Mouse (Mus musculus) MN1 (cell line): ENCODE data around the gene Ciita.
A peak's percentile ranks its signal among the peaks of the same experiment; 100 is the strongest.

Experiments used
- DNase-seq: peaks from one replicate; pipeline ENCODE4 v3.0.0-alpha.2; 2016; ENCODE audit warnings: low spot score

Gene Ciita

GRCm38 (mm10) chr16:10518030-10518429 is 38.2 kb downstream of the Ciita start:
- DNase-seq = no peak

GRCm38 (mm10) chr16:10520908-10521614 is 41.2 kb downstream of the Ciita start:
- peak; percentile 75 for DNase-seq

DNA sequence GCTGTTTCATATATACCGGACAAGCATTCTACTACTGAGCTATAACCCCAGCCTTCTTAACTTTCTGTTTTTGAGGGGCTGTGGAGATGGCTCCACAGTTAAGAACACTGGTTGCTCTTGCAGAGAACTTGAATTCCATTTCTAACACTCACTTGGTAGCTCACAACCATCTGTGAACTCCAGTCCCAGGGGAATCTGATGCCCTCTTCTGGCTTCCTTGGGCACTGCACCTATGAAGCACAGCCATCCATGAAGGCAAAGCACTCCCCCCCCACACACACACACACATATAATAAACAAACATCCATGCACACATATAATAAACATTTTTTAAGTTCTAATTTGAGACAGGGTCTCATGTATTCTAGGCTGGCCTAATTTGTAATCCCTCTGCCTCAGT is 43.0 kb downstream of the Ciita start:
- peak; percentile 39 for DNase-seq

- no peak for DNase-seq
Measured at GRCm38 (mm10) chr16:10523650-10524049, 43.8 kb downstream of the Ciita start.

DNA sequence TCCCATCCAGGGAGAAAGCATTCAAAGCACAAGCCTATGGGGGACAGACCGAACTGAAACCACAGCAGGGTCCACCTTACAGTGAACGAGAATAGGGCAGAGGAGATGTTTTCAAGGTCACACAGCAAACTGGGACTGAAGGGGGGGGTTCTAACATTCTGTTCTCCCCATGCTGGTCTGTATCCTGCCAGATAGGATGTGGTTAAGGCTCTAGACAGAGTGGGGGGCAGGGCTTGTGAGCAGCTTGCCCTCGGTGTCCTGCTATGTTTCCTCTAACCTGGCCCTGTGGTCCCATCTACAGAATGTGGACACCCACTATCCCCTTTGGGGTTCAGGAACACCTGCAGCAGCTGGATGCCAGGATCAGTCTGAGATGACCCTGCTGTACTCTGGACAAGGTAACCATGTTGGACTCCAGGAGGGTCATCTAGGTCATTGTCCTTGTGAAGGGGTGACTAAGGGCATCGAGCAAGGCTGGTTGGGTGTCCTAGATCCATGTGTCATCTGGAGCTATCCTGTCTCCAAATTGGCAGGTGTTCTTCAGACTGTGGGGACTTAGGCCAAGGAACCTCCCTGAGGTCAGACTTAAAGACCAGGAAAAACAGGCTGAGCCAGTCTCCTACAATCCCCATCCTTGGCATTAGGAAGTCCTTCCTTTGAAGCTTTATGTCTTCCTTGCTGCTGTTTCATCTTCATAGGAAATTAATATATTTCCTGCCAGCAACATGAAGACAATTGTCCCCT is 45.2 kb downstream of the Ciita start:
- DNase-seq = no peak

- no peak for DNase-seq
Measured at GRCm38 (mm10) chr16:10525610-10525980, 45.7 kb downstream of the Ciita start.

DNA sequence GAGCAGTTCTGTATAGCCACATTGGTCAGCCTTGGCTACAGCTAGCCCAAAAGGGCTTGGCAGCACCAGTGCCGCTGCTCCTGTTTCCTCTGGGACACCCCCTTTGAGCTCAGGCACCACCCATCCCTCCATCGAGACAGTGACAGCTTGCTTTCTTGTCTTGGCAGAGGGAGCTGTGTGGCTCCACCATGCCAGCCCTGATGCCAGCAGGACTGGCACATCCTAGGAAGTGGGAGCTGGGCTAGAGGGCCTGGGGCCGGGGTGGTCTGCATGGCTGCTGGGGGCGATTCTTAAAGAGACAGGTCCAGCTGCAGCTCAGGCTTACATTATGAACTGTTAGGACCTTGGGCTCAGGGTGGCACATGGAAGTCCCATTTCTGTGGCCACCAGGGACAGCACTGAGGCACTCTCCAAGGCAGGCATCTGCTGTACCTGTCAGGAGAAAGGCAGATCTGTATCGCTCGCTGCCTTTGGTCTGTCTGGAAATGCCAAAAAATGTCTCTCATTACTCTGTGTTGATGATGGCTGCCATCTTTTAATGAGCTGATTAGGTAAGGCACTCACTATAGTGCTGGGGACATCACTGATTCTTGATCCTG is 47.3 kb downstream of the Ciita start:
- no peak for DNase-seq

DNA sequence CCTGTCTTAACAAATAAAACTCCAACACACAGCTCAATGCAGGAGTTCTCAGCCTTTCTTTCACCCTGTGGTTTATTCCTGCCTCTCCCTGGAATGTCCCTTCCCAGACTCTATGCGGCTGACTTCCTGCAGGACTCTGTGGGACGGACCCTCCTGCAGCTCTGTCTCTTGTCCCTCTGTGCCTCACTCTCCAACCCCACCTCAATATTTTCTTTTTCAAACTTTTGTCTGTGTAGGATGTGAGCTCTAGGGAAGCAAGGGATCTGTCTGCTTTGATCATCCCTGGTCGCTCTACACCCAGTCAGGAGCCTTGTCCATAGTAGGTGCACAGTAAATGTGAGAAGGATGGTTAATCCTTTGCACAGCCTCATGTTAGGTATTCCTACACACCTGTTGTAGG is 48.5 kb downstream of the Ciita start:
- no peak for DNase-seq

DNA sequence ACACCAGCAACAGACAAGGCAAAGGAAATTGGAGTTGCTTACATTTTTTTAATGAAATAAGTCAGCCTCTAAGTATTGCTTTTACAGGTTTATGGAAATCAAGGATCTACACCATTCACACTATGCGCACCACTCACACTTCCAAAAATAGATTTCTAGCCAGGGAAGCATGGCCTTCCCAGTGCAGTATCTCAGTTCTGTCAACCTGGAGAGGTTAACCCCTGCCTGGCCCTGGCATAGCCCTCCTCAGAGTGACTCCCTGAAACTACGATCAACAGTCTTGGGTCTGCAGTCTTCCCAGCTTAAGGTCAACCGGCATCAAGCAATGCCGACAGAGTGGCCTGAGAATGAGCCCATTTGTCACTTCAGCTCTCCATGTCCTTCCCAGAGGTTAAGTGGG is 50.3 kb downstream of the Ciita start:
- no peak for DNase-seq

- no peak for DNase-seq
Measured at GRCm38 (mm10) chr16:10533781-10534180, 53.9 kb downstream of the Ciita start.

DNA sequence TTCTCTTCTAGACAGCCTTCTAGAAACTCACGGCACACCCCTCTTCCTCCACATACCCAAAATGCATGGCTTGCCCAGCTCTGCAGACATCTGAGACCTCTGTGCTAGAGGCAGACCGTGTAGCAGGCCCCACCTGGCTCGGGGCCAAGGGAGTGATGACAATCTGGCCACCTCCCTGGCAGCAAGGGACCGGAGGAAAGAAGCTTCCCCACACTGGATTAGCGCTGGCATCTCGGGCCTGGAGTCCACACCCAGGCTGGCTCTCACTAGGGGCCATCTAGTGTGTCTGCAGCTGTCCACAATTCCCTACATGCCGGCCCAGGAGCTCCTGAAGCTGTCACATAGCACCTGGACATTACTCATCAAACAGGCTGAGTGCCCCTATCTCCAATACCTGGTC is 54.7 kb downstream of the Ciita start:
- DNase-seq = peak; percentile 27

DNA sequence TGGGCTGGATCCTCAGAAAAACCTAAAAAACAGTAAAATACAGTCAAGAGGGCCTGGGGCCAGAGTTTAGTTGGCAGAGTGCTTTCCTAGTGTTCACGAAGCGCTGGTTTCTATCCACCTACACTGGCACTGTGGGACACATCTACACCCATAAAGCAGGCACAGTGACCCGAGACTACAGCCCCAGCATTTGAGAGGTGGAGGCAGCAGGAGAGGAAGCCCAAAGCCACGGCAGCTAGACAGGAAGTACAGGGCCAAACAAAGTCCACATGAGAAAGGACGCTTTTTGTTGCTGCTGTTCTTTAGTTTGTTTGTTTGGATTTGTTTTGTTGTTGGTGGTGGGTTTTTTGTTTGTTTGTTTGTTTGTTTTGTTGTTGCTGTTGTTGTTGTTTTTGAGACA is 56.5 kb downstream of the Ciita start:
- DNase-seq = no peak

- DNase-seq = no peak
Measured at GRCm38 (mm10) chr16:10536961-10537360, 57.1 kb downstream of the Ciita start.

DNA sequence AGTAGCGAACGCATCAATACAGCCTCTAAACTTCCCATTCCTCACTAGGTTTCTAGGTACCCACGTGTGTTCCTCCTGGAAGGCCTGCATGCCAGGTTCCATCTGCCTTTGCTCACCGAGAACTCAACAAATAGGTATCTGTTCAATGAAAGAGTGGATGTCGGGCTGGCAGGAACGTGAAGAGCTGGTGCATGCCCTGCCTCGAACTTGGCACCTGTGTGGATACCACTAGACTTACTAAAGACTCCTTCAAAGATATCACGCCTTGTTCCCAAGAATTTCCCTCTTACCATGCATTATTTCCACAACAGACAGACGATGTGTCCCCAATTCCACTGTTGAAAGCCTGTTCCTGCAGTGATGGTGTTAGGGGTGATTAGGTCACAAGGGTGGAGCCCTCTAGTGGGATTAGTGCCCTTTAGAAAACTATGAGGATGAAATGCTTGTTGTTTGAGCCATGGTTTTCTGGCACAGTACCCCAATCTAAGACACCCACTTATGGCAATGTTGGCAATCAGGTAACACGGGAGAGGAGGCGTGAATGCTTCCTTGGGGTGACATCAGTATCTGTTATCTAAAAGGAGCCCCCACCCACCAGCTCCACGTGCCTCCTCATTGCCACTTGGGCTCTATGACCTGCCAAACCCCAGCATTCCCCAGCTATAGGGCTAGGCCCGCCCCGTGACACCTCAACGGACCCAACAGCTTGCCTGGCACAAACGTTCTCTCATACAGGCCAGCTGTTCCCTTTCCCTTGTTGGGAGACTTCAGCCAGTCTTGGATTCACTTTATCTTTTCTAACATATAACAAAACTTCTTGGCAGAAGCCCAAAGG is 61.1 kb downstream of the Ciita start:
- peak; percentile 8 for DNase-seq

- DNase-seq = peak; percentile 16
Measured at GRCm38 (mm10) chr16:10541598-10541930, 61.7 kb downstream of the Ciita start.

DNA sequence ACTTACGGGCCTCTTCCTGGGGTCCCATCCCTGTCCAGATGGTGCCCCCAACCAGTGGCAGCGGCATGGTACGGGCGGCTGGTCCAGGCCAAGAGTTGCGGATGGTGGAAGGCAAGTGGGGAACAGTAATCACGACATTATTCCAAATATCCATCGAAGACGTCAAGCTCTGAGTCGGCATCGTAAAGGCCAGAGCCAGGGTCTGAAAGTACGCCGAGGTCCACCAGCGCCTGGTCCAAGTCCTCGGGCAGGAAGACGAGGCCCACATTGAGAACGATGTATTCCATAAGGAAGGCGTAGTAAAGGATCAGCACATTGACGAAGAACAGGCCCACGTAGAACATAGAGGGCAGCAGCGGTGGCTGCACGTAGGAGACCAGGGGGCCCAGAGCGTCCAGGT is 62.4 kb downstream of the Ciita start:
- DNase-seq = peak; percentile 49

GRCm38 (mm10) chr16:10542698-10543365 is 63.0 kb downstream of the Ciita start, which contains the start of gene Dexi:
TSS of gene Dexi (minus strand) at chr16:10543054.
- DNase-seq = peak; percentile 97

GRCm38 (mm10) chr16:10544995-10545622 is 65.2 kb downstream of the Ciita start, which contains the start of gene Clec16a:
TSS of gene Clec16a (plus strand) at chr16:10545339.
- peak; percentile 96 for DNase-seq

DNA sequence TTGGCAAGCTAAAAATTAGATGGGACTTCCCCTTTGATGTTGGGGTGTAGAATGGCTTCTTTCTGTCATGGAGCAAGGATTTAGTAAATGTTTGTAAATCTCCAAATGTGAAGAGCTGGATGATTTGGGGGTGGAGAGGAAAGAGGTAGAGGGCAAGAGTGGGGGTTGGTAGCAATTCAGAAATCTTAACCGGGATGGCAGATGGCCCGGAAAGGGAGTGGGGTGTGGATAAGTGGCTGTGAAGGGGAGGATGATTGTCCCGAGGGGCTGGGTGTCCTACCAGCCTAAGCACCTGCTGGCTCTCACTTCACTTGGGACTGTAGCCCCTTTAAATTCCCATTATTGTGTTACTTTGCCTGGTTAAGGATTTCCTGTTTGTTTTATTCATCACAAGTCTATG is 67.0 kb downstream of the Ciita start:
- DNase-seq = no peak

DNA sequence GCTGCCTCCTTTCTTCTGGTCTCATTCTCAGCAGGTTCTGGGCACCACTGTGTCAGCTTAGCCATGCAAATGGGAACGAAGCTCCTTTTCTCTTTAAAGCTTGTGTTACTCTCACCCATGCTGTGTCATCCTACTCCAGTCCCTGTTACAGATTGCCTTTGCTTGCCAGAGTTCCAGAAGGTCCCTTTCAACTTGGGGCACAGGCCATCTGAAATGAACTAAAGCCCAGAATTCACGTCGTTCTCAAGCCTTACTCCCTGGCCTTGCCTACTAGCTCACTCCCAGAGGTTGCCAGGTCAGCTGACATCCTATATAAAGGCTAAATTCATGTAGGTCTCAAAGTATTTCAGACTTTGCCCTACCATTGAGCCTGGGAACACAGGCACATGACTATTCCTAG is 69.1 kb downstream of the Ciita start:
- DNase-seq = no peak

- no peak for DNase-seq
Measured at GRCm38 (mm10) chr16:10549600-10549999, 69.7 kb downstream of the Ciita start.
